Mouse (Mus musculus): ENCODE data around the gene Bcl2. TPM values are rescaled to one million over a fixed set of nuclear protein-coding genes. Genes with fewer than 3 reads are reported as not detected.

Gene Bcl2
- polyA plus RNA-seq, 2 experiments from 2014 or later: 167 to 170 TPM

- no peak for ATAC-seq
Measured at GRCm38 (mm10) chr1:106503910-106504309, 210.2 kb downstream of the Bcl2 start.

DNA sequence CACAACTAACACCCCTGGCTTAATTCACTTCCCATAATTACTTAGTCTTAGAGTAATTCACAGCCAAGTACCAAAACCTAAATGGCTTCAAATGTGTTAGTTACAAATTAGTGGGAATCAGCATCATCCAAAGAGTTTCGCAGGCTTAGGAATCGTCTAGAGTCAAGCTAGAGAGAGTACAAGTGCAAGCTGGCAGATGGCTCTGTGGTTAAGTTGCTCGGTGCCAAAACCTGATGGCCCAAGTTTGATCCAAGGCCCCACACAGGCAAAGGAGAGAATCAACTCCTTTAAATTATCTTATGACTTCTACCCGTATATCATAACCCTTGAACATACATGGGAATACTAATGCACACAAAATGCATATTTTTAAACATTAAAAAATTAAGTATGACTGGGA lies 210.7 kb downstream of the Bcl2 start:
- ATAC-seq: no peak

- ATAC-seq: no peak
Measured at GRCm38 (mm10) chr1:106497999-106498398, 216.1 kb downstream of the Bcl2 start.

Other genes starting within 250 kb of the Bcl2 start
- 10 to 100 TPM; 25.5 to 32.4 TPM for gene Kdsr, start 45.5 kb upstream of the Bcl2 start, polyA plus RNA-seq (2017; shearing (Covaris generic))
- 10 to 100 TPM; 53.2 to 64.5 TPM for gene Vps4b, start 82.5 kb upstream of the Bcl2 start, polyA plus RNA-seq (2017; shearing (Covaris generic))
- gene Serpinb5, start 146.9 kb upstream of the Bcl2 start, polyA plus RNA-seq (2017; shearing (Covaris generic)): not detected
- not detected for gene Serpinb12, start 220.2 kb upstream of the Bcl2 start, polyA plus RNA-seq (2017; shearing (Covaris generic))